Mouse (Mus musculus) adrenal gland, postnatal 14 days (tissue): ENCODE data around the gene Hoxd12. TPM values are rescaled to one million over a fixed set of nuclear protein-coding genes. Genes with fewer than 3 reads are reported as not detected.

Source experiments
- microRNA-seq, 2 experiments: library from miRNA; unstranded; fragments of <30 nt; microRNA quantifications; one replicate each; pipeline ENCODE4 v1.2.0; 2021
- total RNA-seq: library from RNA; stranded (reverse); gene quantifications from 2 replicates; pipeline ENCODE4 v1.2.3, GENCODE M21; 2021

Gene Hoxd12
- total RNA-seq, 1 experiment from 2014 or later: not detected

Small RNA genes within 50 kb of the gene (microRNA-seq; reads per million reads assigned to microRNA genes)
- gene Gm44463: 0 reads per million in 2 experiments
- gene Mir10b: 14,973 to 18,108 reads per million in 2 experiments

Other genes starting within 250 kb of the Hoxd12 start
- gene Lnpk, start 95.6 kb upstream of the Hoxd12 start, total RNA-seq: 12.8 and 13.5 TPM in 2 replicates
- not detected in 2 replicates for gene Evx2, start 15.5 kb upstream of the Hoxd12 start, total RNA-seq
- gene Hoxd13, start 6.7 kb upstream of the Hoxd12 start, total RNA-seq: not detected in 2 replicates
- gene Hoxd11, start 4.5 kb downstream of the Hoxd12 start, total RNA-seq: not detected in 2 replicates
- gene Hoxd10, start 16.9 kb downstream of the Hoxd12 start, total RNA-seq: 0.71 TPM in 1 of 2 replicates, not detected in the other
- gene Hoxd9, start 22.7 kb downstream of the Hoxd12 start, total RNA-seq: 3.8 and 5.8 TPM in 2 replicates
- gene Hoxd8, start 29.6 kb downstream of the Hoxd12 start, total RNA-seq: 24.6 and 24.9 TPM in 2 replicates
- 0.85 and 0.98 TPM in 2 replicates for gene Hoxd3, start 36.9 kb downstream of the Hoxd12 start, total RNA-seq
- gene Hoxd4, start 36.9 kb downstream of the Hoxd12 start, total RNA-seq: 13.9 and 17.8 TPM in 2 replicates
- 1.4 and 1.7 TPM in 2 replicates for gene Gm28230, start 51.7 kb downstream of the Hoxd12 start, total RNA-seq
- gene Hoxd1, start 88.0 kb downstream of the Hoxd12 start, total RNA-seq: not detected in 2 replicates
- 99.7 and 107 TPM in 2 replicates for gene Mtx2, start 150.8 kb downstream of the Hoxd12 start, total RNA-seq